8 mouse cellular contexts compared by ENCODE assay signal in genomic region chr2:31763271-31763670, GRCm38 (mm10). TPM values are rescaled to one million over a fixed set of nuclear protein-coding genes. Genes with fewer than 3 reads are reported as not detected.
DNase-seq lines count a peak whose midpoint lies in the region; ATAC-seq and TF ChIP-seq lines count a peak whose summit lies in the region.

No protein-coding gene starts in this region.

- no peaks in the 10 kb centered on the region for H3K36me3 ChIP-seq in forebrain, embryonic 12.5 days (replicated peaks)
- H3K36me3 ChIP-seq in forebrain, embryonic 16.5 days (ENCODE audit: control insufficient read depth, insufficient read depth): no peaks in the 10 kb centered on the region
- H3K36me3 ChIP-seq in midbrain, embryonic 10.5 days: peaks cover 6% of the 10 kb centered on the region; the same call in 1 of the 2 replicates
- no peaks in the 10 kb centered on the region for H3K36me3 ChIP-seq in midbrain, postnatal 0 days (ENCODE audit: insufficient read depth, low read length)
- H3K36me3 ChIP-seq in limb, embryonic 10.5 days: peaks cover 28% of the 10 kb centered on the region
- H3K36me3 ChIP-seq in stomach, embryonic 14.5 days (ENCODE audit: control insufficient read depth, insufficient read depth, low read length): peaks cover 3% of the 10 kb centered on the region; the same call in 1 of the 2 replicates

- no peaks in the 10 kb centered on the region for H3K9me3 ChIP-seq in forebrain, embryonic 12.5 days
- H3K9me3 ChIP-seq in forebrain, embryonic 16.5 days (ENCODE audit: control insufficient read depth, low read length): no peaks in the 10 kb centered on the region
- H3K9me3 ChIP-seq in midbrain, embryonic 10.5 days (replicated peaks): no peaks in the 10 kb centered on the region
- H3K9me3 ChIP-seq in midbrain, postnatal 0 days (ENCODE audit: low read length): no peaks in the 10 kb centered on the region
- no peaks in the 10 kb centered on the region for H3K9me3 ChIP-seq in limb, embryonic 10.5 days (replicated peaks)
- H3K9me3 ChIP-seq in stomach, embryonic 14.5 days (ENCODE audit: control insufficient read depth, low read depth, low read length): no peaks in the 10 kb centered on the region

- ATAC-seq in forebrain, embryonic 12.5 days (ENCODE audit: low FRiP score): no peak
- no peak for ATAC-seq in forebrain, embryonic 16.5 days
- ATAC-seq in midbrain, postnatal 0 days (ENCODE audit: low FRiP score): no peak
- no peak for ATAC-seq in stomach, embryonic 14.5 days (ENCODE audit: insufficient number of reproducible peaks, insufficient read depth, low FRiP score, low read depth)

- WGBS in forebrain, embryonic 12.5 days: 15% methylated on average over 2 of the region's 2 CpGs
- 29% methylated on average over 2 of the region's 2 CpGs for WGBS in forebrain, embryonic 16.5 days
- WGBS in midbrain, embryonic 10.5 days: 15% methylated on average over 2 of the region's 2 CpGs
- 18% methylated on average over 2 of the region's 2 CpGs for WGBS in midbrain, postnatal 0 days
- WGBS in limb, embryonic 10.5 days: 43% methylated on average over 2 of the region's 2 CpGs
- WGBS in stomach, embryonic 14.5 days: 30% methylated on average over 2 of the region's 2 CpGs

- no peak for DNase-seq in midbrain, embryonic 10.5 days (ENCODE audit: low spot score)
- no peak for DNase-seq in midbrain, postnatal 0 days (ENCODE audit: low spot score)
- DNase-seq in limb, embryonic 10.5 days (ENCODE audit: low spot score): no peak
- DNase-seq in cerebellum, postnatal 14 days: no peak
- DNase-seq in layer of hippocampus, adult 9-10 months (ENCODE audit: low spot score): no peak

- H3K27ac ChIP-seq in forebrain, embryonic 12.5 days: peak overlapping the region; percentile 46; the same call in 1 of the 2 replicates
- H3K27ac ChIP-seq in forebrain, embryonic 16.5 days (ENCODE audit: low read length): no peak overlapping the region
- peak overlapping the region; percentile 33 for H3K27ac ChIP-seq in midbrain, embryonic 10.5 days (replicated peaks)
- no peak overlapping the region for H3K27ac ChIP-seq in midbrain, postnatal 0 days (ENCODE audit: low read depth, low read length)
- H3K27ac ChIP-seq in limb, embryonic 10.5 days: no peak overlapping the region
- H3K27ac ChIP-seq in stomach, embryonic 14.5 days (ENCODE audit: low read length): peak overlapping the region; percentile 56; the same call in 1 of the 2 replicates

- no peak overlapping the region for H3K9ac ChIP-seq in forebrain, embryonic 12.5 days
- H3K9ac ChIP-seq in forebrain, embryonic 16.5 days (replicated peaks; ENCODE audit: low read depth, low read length): no peak overlapping the region
- H3K9ac ChIP-seq in midbrain, postnatal 0 days (replicated peaks; ENCODE audit: low read length, poor library complexity, severe bottlenecking): no peak overlapping the region
- no peak overlapping the region for H3K9ac ChIP-seq in stomach, embryonic 14.5 days (replicated peaks; ENCODE audit: low read depth, low read length)

- no peak overlapping the region for H3K4me3 ChIP-seq in forebrain, embryonic 12.5 days (replicated peaks)
- H3K4me3 ChIP-seq in forebrain, embryonic 16.5 days (replicated peaks; ENCODE audit: low read length): no peak overlapping the region
- H3K4me3 ChIP-seq in midbrain, embryonic 10.5 days: peak overlapping the region; percentile 90
- H3K4me3 ChIP-seq in midbrain, postnatal 0 days (ENCODE audit: low read depth, low read length): no peak overlapping the region
- peak overlapping the region; percentile 92; the same call in 1 of the 2 replicates for H3K4me3 ChIP-seq in limb, embryonic 10.5 days
- H3K4me3 ChIP-seq in stomach, embryonic 14.5 days (ENCODE audit: low read depth, low read length): no peak overlapping the region

- H3K4me2 ChIP-seq in forebrain, embryonic 12.5 days: peak overlapping the region; percentile 83
- no peak overlapping the region for H3K4me2 ChIP-seq in forebrain, embryonic 16.5 days (ENCODE audit: low read length)
- H3K4me2 ChIP-seq in midbrain, postnatal 0 days (ENCODE audit: low read depth, low read length, poor library complexity, severe bottlenecking): no peak overlapping the region
- H3K4me2 ChIP-seq in stomach, embryonic 14.5 days (replicated peaks; ENCODE audit: low read depth, low read length): peak overlapping the region; percentile 89

- H3K27me3 ChIP-seq in forebrain, embryonic 12.5 days: no peaks in the 10 kb centered on the region
- no peaks in the 10 kb centered on the region for H3K27me3 ChIP-seq in forebrain, embryonic 16.5 days (replicated peaks; ENCODE audit: control insufficient read depth, insufficient read depth, low read length)
- H3K27me3 ChIP-seq in midbrain, embryonic 10.5 days (ENCODE audit: low read depth, poor library complexity, severe bottlenecking): 0 out of 2 replicates have a peak, but pooled peaks cover 3% of the 10 kb centered on the region
- H3K27me3 ChIP-seq in midbrain, postnatal 0 days (ENCODE audit: insufficient read depth, low read length): no peaks in the 10 kb centered on the region
- no peaks in the 10 kb centered on the region for H3K27me3 ChIP-seq in limb, embryonic 10.5 days (ENCODE audit: low read depth, poor library complexity, severe bottlenecking)
- no peaks in the 10 kb centered on the region for H3K27me3 ChIP-seq in stomach, embryonic 14.5 days (ENCODE audit: control insufficient read depth, insufficient read depth, low read length)

- no peak for TF ChIP-seq CTCF in midbrain, postnatal 0 days (IDR thresholded peaks at IDR 0.05)

- peaks cover 61% of the 10 kb centered on the region for H3K4me1 ChIP-seq in forebrain, embryonic 12.5 days
- peaks cover 46% of the 10 kb centered on the region for H3K4me1 ChIP-seq in forebrain, embryonic 16.5 days (replicated peaks; ENCODE audit: control insufficient read depth, insufficient read depth, low read length)
- peaks cover 58% of the 10 kb centered on the region for H3K4me1 ChIP-seq in midbrain, embryonic 10.5 days
- peaks cover 13% of the 10 kb centered on the region for H3K4me1 ChIP-seq in midbrain, postnatal 0 days (ENCODE audit: insufficient read depth, low read length)
- peaks cover 55% of the 10 kb centered on the region for H3K4me1 ChIP-seq in limb, embryonic 10.5 days
- peaks cover 42% of the 10 kb centered on the region for H3K4me1 ChIP-seq in stomach, embryonic 14.5 days (ENCODE audit: control insufficient read depth, insufficient read depth, low read length)

RNA-seq across cellular contexts. Expression of gene Qrfp, which starts 47.1 kb away (rescaled TPM):
- polyA plus RNA-seq in forebrain, embryonic 12.5 days (2016; fragmentation: Nextera tagmentation; extraction: Ambion mirVana): 0.06 TPM in 1 of 2 replicates, not detected in the other
- polyA plus RNA-seq in forebrain, embryonic 16.5 days (2015; fragmentation: Nextera tagmentation; extraction: Ambion mirVana): 0.06 TPM in 1 of 2 replicates, not detected in the other
- polyA plus RNA-seq in midbrain, embryonic 10.5 days (2016; fragmentation: Nextera tagmentation; extraction: Ambion mirVana): 0.05 and 0.17 TPM in 2 replicates
- 0.19 TPM in 1 of 2 replicates, not detected in the other for total RNA-seq in midbrain, postnatal 0 days (2014; rRNA removed)
- 0.07 and 0.20 TPM in 2 replicates for polyA plus RNA-seq in midbrain, postnatal 0 days (2015; fragmentation: Nextera tagmentation; extraction: Ambion mirVana)
- 0.06 and 0.23 TPM in 2 replicates for polyA plus RNA-seq in limb, embryonic 10.5 days (2016; fragmentation: Nextera tagmentation; extraction: Ambion mirVana)
- 0.11 and 0.25 TPM in 2 replicates for polyA plus RNA-seq in stomach, embryonic 14.5 days (2014; fragmentation: Nextera tagmentation; extraction: Ambion mirVana)

Comparison
In these comparisons a context has a peak if more than half of its experiments do, and no peak if none do; other contexts are left out.
1. H3K27ac ChIP-seq: peak in forebrain, embryonic 12.5 days (single experiment), midbrain, embryonic 10.5 days (single experiment) and stomach, embryonic 14.5 days (single experiment); none in forebrain, embryonic 16.5 days (single experiment), midbrain, postnatal 0 days (single experiment) and limb, embryonic 10.5 days (single experiment).
2. H3K4me2 ChIP-seq: peak in forebrain, embryonic 12.5 days (single experiment) and stomach, embryonic 14.5 days (single experiment); none in forebrain, embryonic 16.5 days (single experiment) and midbrain, postnatal 0 days (single experiment).
3. H3K4me3 ChIP-seq: peak in midbrain, embryonic 10.5 days (single experiment) and limb, embryonic 10.5 days (single experiment); none in forebrain, embryonic 12.5 days (single experiment), forebrain, embryonic 16.5 days (single experiment), midbrain, postnatal 0 days (single experiment) and stomach, embryonic 14.5 days (single experiment).